Mouse (Mus musculus) forebrain, embryonic 13.5 days (tissue): ENCODE results near the gene Epha3. TPM values are rescaled to one million over a fixed set of nuclear protein-coding genes. Genes with fewer than 3 reads are reported as not detected.

Experiments
- ATAC-seq: fragments of 200-750 bp; cut with Nextera tagmentation; 2 replicates; pipeline ENCODE4 v1.8.0; 2017
- H3K27ac ChIP-seq: fragments of 300-500 bp; sonication (generic); 2 replicates; pipeline ENCODE4 v1.5.1; 2015; ENCODE audit warnings: inconsistent platforms, mild to moderate bottlenecking, moderate library complexity
- H3K27me3 ChIP-seq: fragments of 300-500 bp; sonication (generic); 2 replicates; pipeline ENCODE4 v1.6.1; 2015; ENCODE audit warnings: mild to moderate bottlenecking, inconsistent platforms
- H3K36me3 ChIP-seq: fragments of 300-500 bp; sonication (generic); 2 replicates; pipeline ENCODE4 v1.6.1; 2015; ENCODE audit warnings: mild to moderate bottlenecking, inconsistent platforms; ENCODE audit not compliant: poor library complexity, severe bottlenecking
- H3K4me1 ChIP-seq: fragments of 300-500 bp; sonication (generic); 2 replicates; pipeline ENCODE4 v1.6.1; 2015; ENCODE audit warnings: inconsistent platforms
- H3K4me2 ChIP-seq: fragments of 300-500 bp; sonication (generic); 2 replicates; pipeline ENCODE4 v1.6.1; 2015; ENCODE audit warnings: inconsistent platforms, mild to moderate bottlenecking, moderate library complexity
- H3K4me3 ChIP-seq: fragments of 300-500 bp; sonication (generic); 2 replicates; pipeline ENCODE4 v1.5.1; 2015; ENCODE audit warnings: mild to moderate bottlenecking, inconsistent platforms
- H3K9ac ChIP-seq: fragments of 300-500 bp; sonication (generic); 2 replicates; pipeline ENCODE4 v1.6.1; 2015; ENCODE audit warnings: mild to moderate bottlenecking, inconsistent platforms
- H3K9me3 ChIP-seq: fragments of 300-500 bp; sonication (generic); replicated peaks from 2 replicates; pipeline ENCODE4 v1.6.1; 2016; ENCODE audit warnings: inconsistent platforms
- WGBS: fragments of 180-500 bp; shearing (Covaris S2); methylation state at CpG from one replicate; pipeline ENCODE4 v1.1.7; 2015; 5-methylcytosine and 5-hydroxymethylcytosine counted together
- polyA plus RNA-seq: library from polyadenylated mRNA; unstranded; fragments of >200 nt; fragmentation: Nextera tagmentation; extraction: Ambion mirVana; gene quantifications from 2 replicates; pipeline ENCODE4 v1.2.1, GENCODE M21; 2015

Gene Epha3
- polyA plus RNA-seq, 1 experiment from 2014 or later = 86.5 TPM

DNA sequence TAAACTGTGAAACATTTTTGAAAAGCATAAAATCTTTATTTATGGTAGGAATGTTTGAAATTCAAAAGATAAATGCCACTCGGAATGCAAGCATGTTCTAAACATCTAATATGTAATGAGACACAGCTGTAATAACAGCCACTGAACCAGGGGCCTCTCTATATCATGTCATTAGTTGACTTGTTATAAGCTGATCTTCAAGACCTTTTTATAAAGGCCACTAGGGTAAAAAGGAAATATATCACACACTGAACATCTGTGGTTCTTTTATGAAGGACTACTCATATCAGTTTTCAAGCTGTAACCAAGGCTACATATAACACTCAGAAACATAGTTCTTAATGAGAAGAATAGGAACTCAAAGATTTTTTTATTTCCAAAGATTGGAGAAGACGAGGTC is 221.3 kb downstream of the Epha3 start:
- Histone ChIP-seq H3K27me3 (no peaks in the 10 kb centered on the region), H3K9ac (no peak overlapping the region), H3K4me2 (no peak overlapping the region), H3K27ac (no peak overlapping the region), H3K36me3 (no peaks in the 10 kb centered on the region), H3K9me3 (no peaks in the 10 kb centered on the region), H3K4me1 (peaks cover 7% of the 10 kb centered on the region), H3K4me3 (no peak overlapping the region)
- WGBS = 78% methylated on average over 2 of the region's 2 CpGs
- ATAC-seq = no peak

DNA sequence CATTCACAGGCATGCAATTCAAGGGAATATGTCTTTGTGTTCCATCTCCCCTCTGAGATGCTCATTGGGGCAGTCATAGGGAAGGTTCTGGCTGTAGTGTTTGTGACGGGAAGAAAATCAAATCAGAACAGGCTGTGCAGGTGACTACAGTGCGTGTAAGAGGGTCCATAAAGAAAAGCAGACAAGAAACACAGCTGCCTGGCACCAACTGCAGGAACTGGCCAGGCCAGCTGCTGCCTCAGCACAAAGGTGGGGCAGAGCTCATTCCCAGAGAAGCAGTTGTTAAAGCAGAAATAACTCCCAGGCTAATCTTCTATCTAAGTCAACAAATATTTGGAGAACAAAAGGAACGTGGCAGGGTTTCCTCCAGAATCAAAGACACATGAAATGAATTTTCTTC is 222.4 kb downstream of the Epha3 start:
- no peak overlapping the region for H3K4me2 ChIP-seq
- H3K27ac ChIP-seq = no peak overlapping the region
- no peak overlapping the region for H3K9ac ChIP-seq
- H3K27me3 ChIP-seq = no peaks in the 10 kb centered on the region
- whole genome bisulfite sequencing = 63% methylated on average over 3 of the region's 3 CpGs
- H3K4me1 ChIP-seq = peaks cover 7% of the 10 kb centered on the region
- no peak for ATAC-seq
- H3K36me3 ChIP-seq = no peaks in the 10 kb centered on the region
- no peak overlapping the region for H3K4me3 ChIP-seq
- H3K9me3 ChIP-seq = no peaks in the 10 kb centered on the region

DNA sequence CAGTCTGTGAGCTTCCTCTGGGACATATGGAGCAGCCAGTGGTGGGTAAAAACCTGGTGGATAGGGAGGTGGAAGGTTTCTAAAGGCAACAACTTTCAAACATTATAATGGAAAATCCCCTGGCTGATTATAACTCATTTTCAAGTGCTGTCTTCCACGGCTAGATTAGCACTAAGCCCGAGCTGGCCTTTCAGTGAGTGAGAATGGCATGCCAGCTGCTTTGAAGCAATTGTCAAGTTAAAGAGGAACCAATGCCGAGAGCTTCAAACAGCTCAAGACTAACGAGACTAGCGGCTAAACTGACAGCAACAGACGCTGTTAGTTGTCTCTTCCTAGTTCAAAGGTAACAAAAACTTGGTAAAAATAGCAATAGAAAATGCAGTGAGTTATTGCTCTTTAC is 225.3 kb downstream of the Epha3 start:
- H3K27me3 ChIP-seq = no peaks in the 10 kb centered on the region
- H3K4me2 ChIP-seq = no peak overlapping the region
- H3K27ac ChIP-seq = no peak overlapping the region
- 7% methylated on average over 6 of the region's 6 CpGs for WGBS
- ATAC-seq = no peak
- H3K36me3 ChIP-seq = no peaks in the 10 kb centered on the region
- no peaks in the 10 kb centered on the region for H3K9me3 ChIP-seq
- H3K4me1 ChIP-seq = peaks cover 7% of the 10 kb centered on the region
- no peak overlapping the region for H3K9ac ChIP-seq
- no peak overlapping the region for H3K4me3 ChIP-seq

DNA sequence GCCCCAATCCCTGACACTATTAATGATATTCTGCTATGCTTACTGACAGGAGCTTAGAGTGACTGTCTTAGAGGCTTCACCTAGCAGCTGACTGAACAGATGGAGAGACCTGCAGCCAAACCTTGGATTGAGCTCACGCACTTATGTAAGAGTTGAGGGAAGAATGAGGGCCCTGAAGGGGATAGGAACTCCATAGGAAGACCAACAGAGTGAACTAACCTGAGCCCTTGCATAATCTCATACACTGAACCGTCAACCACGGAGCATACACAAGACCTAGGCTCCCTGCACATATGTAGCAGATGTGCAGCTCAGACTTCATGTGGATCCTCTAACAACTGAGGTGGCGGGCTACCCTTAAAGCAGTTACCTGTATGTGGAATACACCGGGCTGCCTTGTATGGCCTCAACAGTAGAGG is 230.2 kb downstream of the Epha3 start:
- no peak overlapping the region for H3K4me2 ChIP-seq
- H3K9me3 ChIP-seq = no peaks in the 10 kb centered on the region
- no peaks in the 10 kb centered on the region for H3K36me3 ChIP-seq
- no peak overlapping the region for H3K4me3 ChIP-seq
- WGBS = 89% methylated on average over 5 of the region's 5 CpGs
- ATAC-seq = peak; percentile 69; the same call in 1 of the 2 replicates
- H3K27ac ChIP-seq = peak overlapping the region; percentile 27; the same call in 1 of the 2 replicates
- no peaks in the 10 kb centered on the region for H3K27me3 ChIP-seq
- H3K9ac ChIP-seq = no peak overlapping the region
- H3K4me1 ChIP-seq = peaks cover 4% of the 10 kb centered on the region

DNA sequence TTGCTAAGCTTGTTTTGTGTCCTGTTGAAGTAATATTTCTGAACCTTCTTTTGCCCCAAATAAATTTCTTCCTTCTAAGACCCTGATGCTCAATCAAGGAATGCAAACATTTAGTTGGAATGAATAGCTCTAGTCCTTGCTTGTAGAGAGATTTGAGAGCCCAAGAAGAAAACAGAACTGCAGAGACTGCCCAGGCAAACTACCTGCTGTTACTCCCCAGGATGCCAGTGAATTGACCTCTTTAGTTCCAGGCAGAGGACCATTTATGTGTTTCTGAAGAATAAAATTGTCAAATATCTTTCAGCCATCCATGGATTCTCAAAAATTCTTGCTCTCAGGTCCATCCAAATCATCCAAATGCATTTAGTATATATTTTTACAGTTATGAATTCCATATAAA is 238.7 kb downstream of the Epha3 start:
- H3K27me3 ChIP-seq = no peaks in the 10 kb centered on the region
- H3K4me2 ChIP-seq = no peak overlapping the region
- no peak overlapping the region for H3K9ac ChIP-seq
- H3K9me3 ChIP-seq = no peaks in the 10 kb centered on the region
- peaks cover 8% of the 10 kb centered on the region; the same call in 1 of the 2 replicates for H3K4me1 ChIP-seq
- no peak overlapping the region for H3K27ac ChIP-seq
- no peak overlapping the region for H3K4me3 ChIP-seq
- no peak for ATAC-seq
- H3K36me3 ChIP-seq = no peaks in the 10 kb centered on the region

DNA sequence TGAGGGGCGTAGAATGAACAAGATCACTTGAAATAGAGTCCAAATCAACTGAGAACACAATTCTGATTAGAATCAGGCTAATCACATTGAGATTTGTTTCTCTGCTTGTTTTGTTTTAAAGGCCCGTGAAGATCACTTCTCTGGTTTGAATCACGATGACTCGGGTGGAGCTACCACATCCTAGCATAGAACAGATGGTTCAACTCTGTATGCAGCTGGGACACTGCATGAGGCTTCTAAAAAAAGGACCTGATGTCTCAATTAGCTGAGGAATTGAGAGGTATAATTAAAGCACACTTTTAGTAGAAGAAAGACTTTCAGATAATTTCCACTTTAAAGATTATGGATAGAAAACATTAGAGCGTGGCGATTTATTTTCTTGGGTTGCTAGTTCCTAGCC is 242.1 kb downstream of the Epha3 start:
- H3K4me2 ChIP-seq = no peak overlapping the region
- H3K36me3 ChIP-seq = no peaks in the 10 kb centered on the region
- H3K9me3 ChIP-seq = no peaks in the 10 kb centered on the region
- H3K27me3 ChIP-seq = no peaks in the 10 kb centered on the region
- peaks cover 8% of the 10 kb centered on the region; the same call in 1 of the 2 replicates for H3K4me1 ChIP-seq
- peak; percentile 75; the same call in 1 of the 2 replicates for ATAC-seq
- H3K27ac ChIP-seq = no peak overlapping the region
- H3K9ac ChIP-seq = no peak overlapping the region
- 49% methylated on average over 6 of the region's 6 CpGs for WGBS
- H3K4me3 ChIP-seq = no peak overlapping the region

DNA sequence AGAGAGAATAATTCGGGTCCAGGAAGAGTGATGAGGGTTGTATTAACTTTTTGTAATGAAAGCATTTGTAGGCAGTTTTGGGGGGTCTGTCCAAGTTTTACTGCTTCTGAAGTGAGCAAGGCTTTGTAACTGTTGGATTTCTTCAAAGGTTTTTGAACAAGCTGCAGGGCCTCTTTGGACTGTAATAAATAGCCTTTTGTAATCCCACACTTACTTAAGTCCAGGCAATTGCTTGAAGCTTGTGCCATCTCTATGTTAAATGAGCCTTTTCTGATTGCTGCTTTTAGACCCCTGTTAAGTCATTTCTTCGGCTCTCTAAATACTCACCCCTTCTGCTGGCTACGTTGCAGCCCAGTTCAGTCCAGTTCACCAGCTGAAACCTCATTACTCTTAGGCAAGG is 248.6 kb downstream of the Epha3 start:
- H3K27ac ChIP-seq = no peak overlapping the region
- H3K9ac ChIP-seq = no peak overlapping the region
- no peaks in the 10 kb centered on the region for H3K9me3 ChIP-seq
- no peak overlapping the region for H3K4me2 ChIP-seq
- H3K27me3 ChIP-seq = no peaks in the 10 kb centered on the region
- 8% methylated on average over 3 of the region's 3 CpGs for WGBS
- H3K4me3 ChIP-seq = no peak overlapping the region
- no peak for ATAC-seq
- H3K36me3 ChIP-seq = no peaks in the 10 kb centered on the region
- H3K4me1 ChIP-seq = peaks cover 5% of the 10 kb centered on the region; the same call in 1 of the 2 replicates

DNA sequence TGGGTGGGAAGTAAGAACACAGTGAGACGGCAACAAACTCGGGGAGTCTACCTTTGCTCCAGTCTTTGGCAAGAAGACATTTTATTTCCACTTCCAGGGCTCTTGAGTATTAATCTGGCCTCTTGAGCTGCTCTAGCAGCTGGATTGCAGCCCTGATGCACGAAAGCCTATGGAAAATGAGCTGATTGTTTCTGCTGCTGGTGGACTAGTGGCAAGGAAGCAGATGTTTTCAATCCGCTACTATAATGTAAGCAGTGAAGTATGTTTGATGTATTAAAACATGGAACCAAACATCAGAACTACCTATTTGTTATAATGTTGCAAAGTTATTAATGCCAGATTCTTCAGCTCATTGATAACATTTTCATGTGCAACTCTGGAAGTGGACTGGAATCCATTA is 251.0 kb downstream of the Epha3 start:
- Histone ChIP-seq H3K27ac (no peak overlapping the region), H3K4me2 (no peak overlapping the region), H3K36me3 (peaks cover 2% of the 10 kb centered on the region; the same call in 1 of the 2 replicates), H3K9me3 (no peaks in the 10 kb centered on the region), H3K27me3 (no peaks in the 10 kb centered on the region), H3K9ac (no peak overlapping the region), H3K4me1 (peaks cover 5% of the 10 kb centered on the region; the same call in 1 of the 2 replicates), H3K4me3 (no peak overlapping the region)
- 89% methylated on average over 4 of the region's 4 CpGs for WGBS
- no peak for ATAC-seq

DNA sequence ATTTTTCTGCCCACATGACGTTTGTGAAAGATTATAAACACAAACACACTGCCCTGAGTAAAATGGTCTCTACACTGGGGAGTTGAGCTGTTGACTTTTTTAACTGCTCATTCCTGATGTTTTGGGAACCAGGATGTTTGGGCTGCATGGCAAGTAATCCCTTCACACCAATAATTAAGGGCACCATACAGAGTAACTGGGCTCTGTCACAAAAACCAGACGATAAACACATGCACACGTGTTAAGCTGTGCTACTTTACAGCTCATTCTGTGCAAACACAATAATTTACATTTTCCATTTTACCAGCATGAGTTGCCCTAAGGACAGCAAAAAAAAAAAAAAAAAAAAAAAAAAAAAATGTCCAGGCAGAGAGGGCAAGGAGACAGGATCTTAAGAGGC is 263.7 kb downstream of the Epha3 start:
- no peaks in the 10 kb centered on the region for H3K27me3 ChIP-seq
- H3K27ac ChIP-seq = no peak overlapping the region
- 40% methylated on average over 3 of the region's 3 CpGs for WGBS
- H3K4me3 ChIP-seq = no peak overlapping the region
- ATAC-seq = peak; percentile 27; the same call in 1 of the 2 replicates
- peaks cover 13% of the 10 kb centered on the region; the same call in 1 of the 2 replicates for H3K36me3 ChIP-seq
- no peaks in the 10 kb centered on the region for H3K4me1 ChIP-seq
- H3K9ac ChIP-seq = no peak overlapping the region
- no peaks in the 10 kb centered on the region for H3K9me3 ChIP-seq
- no peak overlapping the region for H3K4me2 ChIP-seq

DNA sequence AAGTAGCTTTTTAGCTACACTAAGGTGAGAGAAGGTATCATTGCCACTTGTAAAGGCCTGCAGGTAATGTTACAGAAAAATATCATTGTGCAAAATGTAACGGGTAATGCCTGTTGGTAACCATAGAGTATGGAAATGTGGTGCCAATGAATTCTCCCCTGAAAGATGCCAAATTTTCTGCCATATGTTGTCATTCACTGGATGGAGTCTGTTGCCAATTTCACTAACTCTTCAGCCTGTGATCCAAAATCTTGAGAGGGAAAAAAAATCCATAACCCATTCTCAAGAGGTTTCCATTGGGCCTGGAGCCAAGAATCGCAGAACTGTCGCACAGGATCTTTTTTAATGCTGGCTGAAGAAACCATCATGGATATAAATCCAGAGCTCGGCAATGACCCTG is 269.3 kb downstream of the Epha3 start:
- H3K9me3 ChIP-seq = no peaks in the 10 kb centered on the region
- H3K27me3 ChIP-seq = no peaks in the 10 kb centered on the region
- ATAC-seq = peak; percentile 65; the same call in 1 of the 2 replicates
- WGBS = 82% methylated on average over 4 of the region's 4 CpGs
- no peak overlapping the region for H3K9ac ChIP-seq
- H3K4me3 ChIP-seq = no peak overlapping the region
- no peak overlapping the region for H3K27ac ChIP-seq
- H3K4me2 ChIP-seq = no peak overlapping the region
- no peaks in the 10 kb centered on the region for H3K4me1 ChIP-seq
- peaks cover 18% of the 10 kb centered on the region for H3K36me3 ChIP-seq

DNA sequence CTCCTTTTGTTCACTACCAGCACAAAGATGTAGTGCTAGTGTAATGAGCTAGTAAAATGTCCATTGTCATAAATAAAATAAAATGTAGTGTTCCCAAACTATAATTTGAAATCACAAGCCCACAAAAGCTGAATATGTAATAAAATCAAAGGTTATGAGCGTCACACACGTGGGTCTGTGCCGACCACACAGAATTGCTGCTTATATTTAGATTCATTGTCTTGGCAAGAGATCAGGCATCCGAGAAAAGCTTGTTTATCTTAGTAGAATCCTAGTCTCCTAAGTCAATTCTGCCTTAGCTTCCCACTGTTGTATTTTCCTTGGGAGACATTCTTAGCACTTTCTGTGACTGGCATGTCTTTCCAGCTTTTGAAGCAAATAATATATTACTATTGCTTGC is 294.2 kb downstream of the Epha3 start:
- H3K27me3 ChIP-seq = no peaks in the 10 kb centered on the region
- no peaks in the 10 kb centered on the region for H3K9me3 ChIP-seq
- no peaks in the 10 kb centered on the region for H3K4me1 ChIP-seq
- H3K9ac ChIP-seq = no peak overlapping the region
- H3K4me2 ChIP-seq = no peak overlapping the region
- H3K4me3 ChIP-seq = no peak overlapping the region
- H3K36me3 ChIP-seq = peaks cover 11% of the 10 kb centered on the region; the same call in 1 of the 2 replicates
- ATAC-seq = no peak
- no peak overlapping the region for H3K27ac ChIP-seq
- 81% methylated on average over 4 of the region's 4 CpGs for WGBS

DNA sequence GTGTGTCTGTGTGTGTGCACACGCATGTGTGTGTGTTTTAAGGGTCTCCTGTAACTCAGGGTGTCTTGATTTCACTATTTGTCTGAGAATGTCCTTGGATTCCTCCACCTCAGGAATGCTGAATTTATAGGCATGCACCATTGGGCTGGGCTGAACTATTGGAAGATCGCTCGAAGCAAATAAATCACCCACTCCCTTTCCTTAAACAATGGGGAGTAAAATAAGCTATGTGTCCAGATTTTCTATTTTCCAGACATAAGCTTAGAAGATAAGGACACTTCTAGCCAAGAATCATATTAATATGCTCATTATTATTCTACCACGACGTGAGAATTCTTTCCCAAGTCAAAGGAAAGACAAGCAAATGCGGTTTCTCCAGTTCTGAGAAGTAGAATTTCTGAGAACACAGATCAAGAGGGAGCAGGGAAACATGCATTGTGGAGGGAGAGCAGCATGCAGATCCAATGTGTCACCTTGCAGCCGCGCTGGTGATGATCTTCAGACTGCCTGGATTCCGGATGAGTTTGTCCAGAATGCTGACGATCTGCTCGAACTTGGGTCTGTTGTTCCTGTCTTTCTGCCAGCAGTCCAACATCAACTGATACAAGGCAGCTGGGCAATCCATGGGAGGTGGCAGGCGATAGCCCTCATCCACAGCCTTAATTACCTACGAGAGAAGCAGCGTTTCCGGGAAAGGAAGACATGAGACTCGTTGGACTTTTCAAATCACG is 297.7 kb downstream of the Epha3 start:
- no peaks in the 10 kb centered on the region for H3K4me1 ChIP-seq
- H3K27me3 ChIP-seq = no peaks in the 10 kb centered on the region
- no peak overlapping the region for H3K4me2 ChIP-seq
- no peak overlapping the region for H3K4me3 ChIP-seq
- peaks cover 11% of the 10 kb centered on the region; the same call in 1 of the 2 replicates for H3K36me3 ChIP-seq
- H3K27ac ChIP-seq = no peak overlapping the region
- 88% methylated on average over 17 of the region's 17 CpGs for WGBS
- H3K9ac ChIP-seq = no peak overlapping the region
- H3K9me3 ChIP-seq = no peaks in the 10 kb centered on the region
- no peak for ATAC-seq
